Mouse (Mus musculus): ENCODE data around the gene Dnmt3l. TPM values are rescaled to one million over a fixed set of nuclear protein-coding genes. Genes with fewer than 3 reads are reported as not detected.

Dnmt3l gene
- polyA plus RNA-seq, 1 experiment from 2014 or later, result 0.34 TPM

- Histone ChIP-seq H3K4me3 (ENCODE audit: low read depth, low read length) (peak within 1 kb of the TSS; percentile 18), H3K9me3 (ENCODE audit: control insufficient read depth, low read length) (no peaks in the 10 kb centered on the region), H3K4me1 (replicated peaks; ENCODE audit: control insufficient read depth, insufficient read depth, low read length) (peaks cover 8% of the 10 kb centered on the region; the same call in 1 of the 2 replicates), H3K27ac (ENCODE audit: low read depth) (no peak within 1 kb of the TSS), H3K9ac (ENCODE audit: low read length) (no peak within 1 kb of the TSS), H3K4me2 (ENCODE audit: low read length) (peak within 1 kb of the TSS; percentile 44), H3K36me3 (ENCODE audit: control insufficient read depth, insufficient read depth, low read length) (no peaks in the 10 kb centered on the region), H3K27me3 (replicated peaks; ENCODE audit: control insufficient read depth, insufficient read depth, low read length) (no peaks in the 10 kb centered on the region)
- peak; percentile 72 for ATAC-seq (replicated peaks; ENCODE audit: low FRiP score, low TSS enrichment, low read depth)
- peak; percentile 82 for DNase-seq (ENCODE audit: low spot score)
- 1% methylated on average over 27 of the region's 27 CpGs for WGBS
These were observed 1.7 kb downstream of the Dnmt3l start, which contains the start of gene Aire for GRCm38 (mm10) chr10:78043406-78043836. TSS of gene Aire (minus strand) at chr10:78043610.

- Histone ChIP-seq H3K9ac (ENCODE audit: low read length) (no peak overlapping the region), H3K4me3 (ENCODE audit: low read depth, low read length) (no peak overlapping the region), H3K36me3 (ENCODE audit: control insufficient read depth, insufficient read depth, low read length) (no peaks in the 10 kb centered on the region), H3K9me3 (ENCODE audit: control insufficient read depth, low read length) (no peaks in the 10 kb centered on the region), H3K27ac (ENCODE audit: low read depth) (no peak overlapping the region), H3K27me3 (replicated peaks; ENCODE audit: control insufficient read depth, insufficient read depth, low read length) (no peaks in the 10 kb centered on the region), H3K4me2 (ENCODE audit: low read length) (no peak overlapping the region), H3K4me1 (replicated peaks; ENCODE audit: control insufficient read depth, insufficient read depth, low read length) (peaks cover 8% of the 10 kb centered on the region; the same call in 1 of the 2 replicates)
- no peak for ATAC-seq (replicated peaks; ENCODE audit: low FRiP score, low TSS enrichment, low read depth)
- no peak for DNase-seq (ENCODE audit: low spot score)
- WGBS, result 71% methylated on average over 1 of the region's 1 CpGs
These were observed 2.8 kb downstream of the Dnmt3l start for GRCm38 (mm10) chr10:78044531-78044930.

- H3K27ac ChIP-seq (ENCODE audit: low read depth), result no peak overlapping the region
- H3K9ac ChIP-seq (ENCODE audit: low read length), result no peak overlapping the region
- H3K4me2 ChIP-seq (ENCODE audit: low read length), result no peak overlapping the region
- no peaks in the 10 kb centered on the region for H3K27me3 ChIP-seq (replicated peaks; ENCODE audit: control insufficient read depth, insufficient read depth, low read length)
- H3K4me3 ChIP-seq (ENCODE audit: low read depth, low read length), result no peak overlapping the region
- DNase-seq (ENCODE audit: low spot score) (no peak), ATAC-seq (replicated peaks; ENCODE audit: low FRiP score, low TSS enrichment, low read depth) (no peak)
- 82% methylated on average over 4 of the region's 4 CpGs for WGBS
- no peaks in the 10 kb centered on the region for H3K9me3 ChIP-seq (ENCODE audit: control insufficient read depth, low read length)
- H3K4me1 ChIP-seq (replicated peaks; ENCODE audit: control insufficient read depth, insufficient read depth, low read length), result peaks cover 8% of the 10 kb centered on the region; the same call in 1 of the 2 replicates
- no peaks in the 10 kb centered on the region for H3K36me3 ChIP-seq (ENCODE audit: control insufficient read depth, insufficient read depth, low read length)
These were observed 4.6 kb downstream of the Dnmt3l start for GRCm38 (mm10) chr10:78046388-78046787.

- no peaks in the 10 kb centered on the region for H3K27me3 ChIP-seq (replicated peaks; ENCODE audit: control insufficient read depth, insufficient read depth, low read length)
- H3K27ac ChIP-seq (ENCODE audit: low read depth), result no peak overlapping the region
- 84% methylated on average over 9 of the region's 10 CpGs for WGBS
- no peaks in the 10 kb centered on the region for H3K36me3 ChIP-seq (ENCODE audit: control insufficient read depth, insufficient read depth, low read length)
- DNase-seq (ENCODE audit: low spot score) (no peak), ATAC-seq (replicated peaks; ENCODE audit: low FRiP score, low TSS enrichment, low read depth) (no peak)
- no peak overlapping the region for H3K4me2 ChIP-seq (ENCODE audit: low read length)
- H3K4me3 ChIP-seq (ENCODE audit: low read depth, low read length), result no peak overlapping the region
- peaks cover 6% of the 10 kb centered on the region; the same call in 1 of the 2 replicates for H3K4me1 ChIP-seq (replicated peaks; ENCODE audit: control insufficient read depth, insufficient read depth, low read length)
- no peaks in the 10 kb centered on the region for H3K9me3 ChIP-seq (ENCODE audit: control insufficient read depth, low read length)
- no peak overlapping the region for H3K9ac ChIP-seq (ENCODE audit: low read length)
These were observed 6.4 kb downstream of the Dnmt3l start for GRCm38 (mm10) chr10:78048061-78048730.

- Histone ChIP-seq H3K4me1 (replicated peaks; ENCODE audit: control insufficient read depth, insufficient read depth, low read length) (no peaks in the 10 kb centered on the region), H3K36me3 (ENCODE audit: control insufficient read depth, insufficient read depth, low read length) (no peaks in the 10 kb centered on the region), H3K9me3 (ENCODE audit: control insufficient read depth, low read length) (no peaks in the 10 kb centered on the region), H3K27ac (ENCODE audit: low read depth) (no peak overlapping the region), H3K4me2 (ENCODE audit: low read length) (no peak overlapping the region), H3K27me3 (replicated peaks; ENCODE audit: control insufficient read depth, insufficient read depth, low read length) (no peaks in the 10 kb centered on the region), H3K4me3 (ENCODE audit: low read depth, low read length) (no peak overlapping the region), H3K9ac (ENCODE audit: low read length) (no peak overlapping the region)
- WGBS, result 53% methylated on average over 11 of the region's 11 CpGs
- no peak for DNase-seq (ENCODE audit: low spot score)
- ATAC-seq (replicated peaks; ENCODE audit: low FRiP score, low TSS enrichment, low read depth), result no peak
These were observed 7.8 kb downstream of the Dnmt3l start for GRCm38 (mm10) chr10:78049519-78050035.

GRCm38 (mm10) chr10:78054633-78055565 lies 13.2 kb downstream of the Dnmt3l start:
- Histone ChIP-seq H3K4me2 (ENCODE audit: low read length) (no peak overlapping the region), H3K27me3 (replicated peaks; ENCODE audit: control insufficient read depth, insufficient read depth, low read length) (no peaks in the 10 kb centered on the region), H3K9ac (ENCODE audit: low read length) (no peak overlapping the region), H3K27ac (ENCODE audit: low read depth) (no peak overlapping the region), H3K36me3 (ENCODE audit: control insufficient read depth, insufficient read depth, low read length) (no peaks in the 10 kb centered on the region), H3K4me3 (ENCODE audit: low read depth, low read length) (no peak overlapping the region), H3K4me1 (replicated peaks; ENCODE audit: control insufficient read depth, insufficient read depth, low read length) (no peaks in the 10 kb centered on the region), H3K9me3 (ENCODE audit: control insufficient read depth, low read length) (no peaks in the 10 kb centered on the region)
- WGBS, result 66% methylated on average over 19 of the region's 19 CpGs
- ATAC-seq (replicated peaks; ENCODE audit: low FRiP score, low TSS enrichment, low read depth), result no peak
- no peak for DNase-seq (ENCODE audit: low spot score)

- Histone ChIP-seq H3K4me2 (ENCODE audit: low read length) (no peak overlapping the region), H3K27ac (ENCODE audit: low read depth) (no peak overlapping the region), H3K27me3 (replicated peaks; ENCODE audit: control insufficient read depth, insufficient read depth, low read length) (no peaks in the 10 kb centered on the region), H3K36me3 (ENCODE audit: control insufficient read depth, insufficient read depth, low read length) (no peaks in the 10 kb centered on the region), H3K9ac (ENCODE audit: low read length) (no peak overlapping the region), H3K4me1 (replicated peaks; ENCODE audit: control insufficient read depth, insufficient read depth, low read length) (no peaks in the 10 kb centered on the region), H3K9me3 (ENCODE audit: control insufficient read depth, low read length) (no peaks in the 10 kb centered on the region), H3K4me3 (ENCODE audit: low read depth, low read length) (no peak overlapping the region)
- 86% methylated on average over 8 of the region's 8 CpGs for WGBS
- no peak for ATAC-seq (replicated peaks; ENCODE audit: low FRiP score, low TSS enrichment, low read depth)
- no peak for DNase-seq (ENCODE audit: low spot score)
These were observed 15.3 kb downstream of the Dnmt3l start for GRCm38 (mm10) chr10:78057056-78057455.

GRCm38 (mm10) chr10:78063122-78063521 lies 21.4 kb downstream of the Dnmt3l start:
- Histone ChIP-seq H3K27ac (ENCODE audit: low read depth) (no peak overlapping the region), H3K4me1 (replicated peaks; ENCODE audit: control insufficient read depth, insufficient read depth, low read length) (no peaks in the 10 kb centered on the region), H3K4me3 (ENCODE audit: low read depth, low read length) (no peak overlapping the region), H3K27me3 (replicated peaks; ENCODE audit: control insufficient read depth, insufficient read depth, low read length) (no peaks in the 10 kb centered on the region), H3K36me3 (ENCODE audit: control insufficient read depth, insufficient read depth, low read length) (no peaks in the 10 kb centered on the region), H3K4me2 (ENCODE audit: low read length) (no peak overlapping the region), H3K9me3 (ENCODE audit: control insufficient read depth, low read length) (no peaks in the 10 kb centered on the region), H3K9ac (ENCODE audit: low read length) (no peak overlapping the region)
- DNase-seq (ENCODE audit: low spot score) (no peak), ATAC-seq (replicated peaks; ENCODE audit: low FRiP score, low TSS enrichment, low read depth) (no peak)
- 84% methylated on average over 9 of the region's 9 CpGs for WGBS

All from intestine, embryonic 14.5 days (tissue).